Mouse (Mus musculus) lung, embryonic 15.5 days (tissue): ENCODE measurements around the gene Rtn2. TPM values are rescaled to one million over a fixed set of nuclear protein-coding genes. Genes with fewer than 3 reads are reported as not detected.
A peak's percentile ranks its signal among the peaks of the same experiment; 100 is the strongest.

Experiments used
- ATAC-seq: fragments of 200-750 bp; cut with Nextera tagmentation; 2 replicates; pipeline ENCODE4 v1.8.0; 2017; ENCODE audit warnings: moderate number of reproducible peaks, borderline replicate concordance; ENCODE audit not compliant: low FRiP score, low TSS enrichment; ENCODE audit errors: extremely low read depth
- H3K27ac ChIP-seq: fragments of 300-500 bp; sonication (generic); 2 replicates; pipeline ENCODE4 v1.5.1; 2015; ENCODE audit warnings: moderate library complexity, mild to moderate bottlenecking, inconsistent platforms
- H3K27me3 ChIP-seq: fragments of 300-500 bp; sonication (generic); 2 replicates; pipeline ENCODE4 v1.6.1; 2015; ENCODE audit warnings: inconsistent platforms
- H3K36me3 ChIP-seq: fragments of 300-500 bp; sonication (generic); 2 replicates; pipeline ENCODE4 v1.6.1; 2015; ENCODE audit warnings: inconsistent platforms
- H3K4me1 ChIP-seq: fragments of 300-500 bp; sonication (generic); 2 replicates; pipeline ENCODE4 v1.6.1; 2015; ENCODE audit warnings: inconsistent platforms
- H3K4me2 ChIP-seq: fragments of 300-500 bp; sonication (generic); 2 replicates; pipeline ENCODE4 v1.6.1; 2015; ENCODE audit warnings: inconsistent platforms, mild to moderate bottlenecking, moderate library complexity
- H3K4me3 ChIP-seq: fragments of 300-500 bp; sonication (generic); 2 replicates; pipeline ENCODE4 v1.5.1; 2015; ENCODE audit warnings: mild to moderate bottlenecking, inconsistent platforms
- H3K9ac ChIP-seq: fragments of 300-500 bp; sonication (generic); 2 replicates; pipeline ENCODE4 v1.6.1; 2015; ENCODE audit warnings: inconsistent platforms
- H3K9me3 ChIP-seq: fragments of 300-500 bp; sonication (generic); 2 replicates; pipeline ENCODE4 v1.6.1; 2016; ENCODE audit warnings: inconsistent platforms
- WGBS: fragments of 180-500 bp; shearing (Covaris S2); methylation state at CpG from one replicate; pipeline ENCODE4 v1.1.7; 2015; 5-methylcytosine and 5-hydroxymethylcytosine counted together
- polyA plus RNA-seq: library from polyadenylated mRNA; unstranded; fragments of >200 nt; fragmentation: Nextera tagmentation; extraction: Ambion mirVana; gene quantifications from 2 replicates; pipeline ENCODE4 v1.2.1, GENCODE M21; 2015

Rtn2 gene
- polyA plus RNA-seq, 1 experiment from 2014 or later, result 11.4 TPM

GRCm38 (mm10) chr7:19327128-19327527, 44.7 kb downstream of the Rtn2 start:
- Histone ChIP-seq H3K27ac (peak overlapping the region; percentile 77), H3K9ac (peak overlapping the region; percentile 27)
- ATAC-seq, result peak; percentile 81

GRCm38 (mm10) chr7:19327782-19328181, 45.4 kb downstream of the Rtn2 start:
- no peak overlapping the region for H3K9ac ChIP-seq
- peaks cover 26% of the 10 kb centered on the region for H3K4me1 ChIP-seq
- ATAC-seq, result no peak
- H3K4me2 ChIP-seq, result peak overlapping the region; percentile 73; the same call in 1 of the 2 replicates
- H3K27me3 ChIP-seq, result no peaks in the 10 kb centered on the region
- H3K27ac ChIP-seq, result no peak overlapping the region
- no peaks in the 10 kb centered on the region for H3K36me3 ChIP-seq
- WGBS, result 73% methylated on average over 5 of the region's 5 CpGs
- H3K9me3 ChIP-seq, result no peaks in the 10 kb centered on the region
- H3K4me3 ChIP-seq, result no peak overlapping the region

More at GRCm38 (mm10) chr7:19327128-19327527, 44.7 kb downstream of the Rtn2 start:
- Histone ChIP-seq H3K4me3 (peak overlapping the region; percentile 35), H3K4me1 (peaks cover 23% of the 10 kb centered on the region), H3K36me3 (no peaks in the 10 kb centered on the region), H3K9me3 (no peaks in the 10 kb centered on the region), H3K4me2 (peak overlapping the region; percentile 73), H3K27me3 (peaks cover 6% of the 10 kb centered on the region; the same call in 1 of the 2 replicates)
- WGBS, result 1% methylated on average over 22 of the region's 22 CpGs

GRCm38 (mm10) chr7:19328425-19328824, 46.0 kb downstream of the Rtn2 start:
- peaks cover 27% of the 10 kb centered on the region for H3K4me1 ChIP-seq

GRCm38 (mm10) chr7:19331910-19332309, 49.5 kb downstream of the Rtn2 start:
- peaks cover 14% of the 10 kb centered on the region for H3K4me1 ChIP-seq
- no peak overlapping the region for H3K9ac ChIP-seq
- H3K27ac ChIP-seq, result no peak overlapping the region
- no peaks in the 10 kb centered on the region for H3K36me3 ChIP-seq
- no peaks in the 10 kb centered on the region for H3K27me3 ChIP-seq
- WGBS, result 66% methylated on average over 2 of the region's 2 CpGs
- ATAC-seq, result no peak
- no peaks in the 10 kb centered on the region for H3K9me3 ChIP-seq
- H3K4me2 ChIP-seq, result no peak overlapping the region
- H3K4me3 ChIP-seq, result no peak overlapping the region

More at GRCm38 (mm10) chr7:19328425-19328824, 46.0 kb downstream of the Rtn2 start:
- H3K36me3 ChIP-seq, result no peaks in the 10 kb centered on the region
- no peaks in the 10 kb centered on the region for H3K27me3 ChIP-seq
- H3K9me3 ChIP-seq, result no peaks in the 10 kb centered on the region
- no peak overlapping the region for H3K4me2 ChIP-seq
- H3K9ac ChIP-seq, result no peak overlapping the region
- ATAC-seq, result no peak
- H3K4me3 ChIP-seq, result no peak overlapping the region
- H3K27ac ChIP-seq, result no peak overlapping the region

- H3K4me3 ChIP-seq, result peak overlapping the region; percentile 59
- H3K9ac ChIP-seq, result peak overlapping the region; percentile 73
- WGBS, result under 1% methylated on average over 52 of the region's 52 CpGs
- H3K4me2 ChIP-seq, result peak overlapping the region; percentile 87
- H3K9me3 ChIP-seq, result no peaks in the 10 kb centered on the region
- ATAC-seq, result peak; percentile 69
- peaks cover 5% of the 10 kb centered on the region for H3K4me1 ChIP-seq
- H3K27ac ChIP-seq, result peak overlapping the region; percentile 70
- H3K36me3 ChIP-seq, result no peaks in the 10 kb centered on the region
- no peaks in the 10 kb centered on the region for H3K27me3 ChIP-seq
Observed at GRCm38 (mm10) chr7:19332709-19333352, 50.4 kb downstream of the Rtn2 start.

GRCm38 (mm10) chr7:19335583-19335982, 53.2 kb downstream of the Rtn2 start:
- Histone ChIP-seq H3K9me3 (no peaks in the 10 kb centered on the region), H3K9ac (no peak overlapping the region), H3K36me3 (no peaks in the 10 kb centered on the region), H3K4me1 (peaks cover 10% of the 10 kb centered on the region), H3K4me3 (no peak overlapping the region), H3K4me2 (no peak overlapping the region), H3K27ac (no peak overlapping the region), H3K27me3 (no peaks in the 10 kb centered on the region)
- WGBS, result 46% methylated on average over 3 of the region's 3 CpGs
- ATAC-seq, result no peak

- Histone ChIP-seq H3K4me3 (no peak overlapping the region), H3K4me1 (peaks cover 20% of the 10 kb centered on the region), H3K36me3 (no peaks in the 10 kb centered on the region), H3K9me3 (no peaks in the 10 kb centered on the region), H3K4me2 (no peak overlapping the region), H3K27ac (no peak overlapping the region), H3K9ac (no peak overlapping the region), H3K27me3 (peaks cover 12% of the 10 kb centered on the region)
- 60% methylated on average over 10 of the region's 10 CpGs for WGBS
- ATAC-seq, result no peak
Observed at GRCm38 (mm10) chr7:19337122-19337521, 54.7 kb downstream of the Rtn2 start.

GRCm38 (mm10) chr7:19338060-19338459, 55.6 kb downstream of the Rtn2 start:
- ATAC-seq, result no peak
- peaks cover 17% of the 10 kb centered on the region for H3K27me3 ChIP-seq
- no peak overlapping the region for H3K27ac ChIP-seq
- no peaks in the 10 kb centered on the region for H3K9me3 ChIP-seq
- H3K9ac ChIP-seq, result no peak overlapping the region
- WGBS, result 65% methylated on average over 2 of the region's 2 CpGs
- peaks cover 25% of the 10 kb centered on the region for H3K4me1 ChIP-seq
- no peaks in the 10 kb centered on the region for H3K36me3 ChIP-seq
- no peak overlapping the region for H3K4me3 ChIP-seq
- no peak overlapping the region for H3K4me2 ChIP-seq

GRCm38 (mm10) chr7:19338596-19338995, 56.2 kb downstream of the Rtn2 start:
- no peak for ATAC-seq
- Histone ChIP-seq H3K36me3 (no peaks in the 10 kb centered on the region), H3K4me1 (peaks cover 28% of the 10 kb centered on the region), H3K9me3 (no peaks in the 10 kb centered on the region), H3K9ac (no peak overlapping the region), H3K4me3 (no peak overlapping the region), H3K27ac (no peak overlapping the region), H3K27me3 (peaks cover 17% of the 10 kb centered on the region), H3K4me2 (no peak overlapping the region)
- 47% methylated on average over 7 of the region's 7 CpGs for WGBS

- ATAC-seq, result no peak
- Histone ChIP-seq H3K9me3 (no peaks in the 10 kb centered on the region), H3K36me3 (no peaks in the 10 kb centered on the region), H3K27ac (no peak overlapping the region), H3K27me3 (peaks cover 17% of the 10 kb centered on the region), H3K4me2 (peak overlapping the region; percentile 92), H3K4me1 (peaks cover 45% of the 10 kb centered on the region), H3K4me3 (peak overlapping the region; percentile 46; the same call in 1 of the 2 replicates), H3K9ac (no peak overlapping the region)
- 19% methylated on average over 10 of the region's 10 CpGs for WGBS
Observed at GRCm38 (mm10) chr7:19341250-19341649, 58.8 kb downstream of the Rtn2 start.

GRCm38 (mm10) chr7:19341761-19342409, 59.5 kb downstream of the Rtn2 start:
- peak overlapping the region; percentile 92 for H3K4me2 ChIP-seq
- peak; percentile 19; the same call in 1 of the 2 replicates for ATAC-seq
- peaks cover 17% of the 10 kb centered on the region for H3K27me3 ChIP-seq
- WGBS, result under 1% methylated on average over 41 of the region's 41 CpGs
- no peak overlapping the region for H3K27ac ChIP-seq
- H3K9ac ChIP-seq, result peak overlapping the region; percentile 33
- peak overlapping the region; percentile 46 for H3K4me3 ChIP-seq
- H3K9me3 ChIP-seq, result no peaks in the 10 kb centered on the region
- no peaks in the 10 kb centered on the region for H3K36me3 ChIP-seq
- peaks cover 45% of the 10 kb centered on the region for H3K4me1 ChIP-seq

GRCm38 (mm10) chr7:19342481-19343027, 60.1 kb downstream of the Rtn2 start:
- Histone ChIP-seq H3K27me3 (peaks cover 17% of the 10 kb centered on the region), H3K4me3 (peak overlapping the region; percentile 46), H3K4me2 (peak overlapping the region; percentile 92), H3K4me1 (peaks cover 45% of the 10 kb centered on the region), H3K27ac (no peak overlapping the region), H3K36me3 (no peaks in the 10 kb centered on the region), H3K9me3 (no peaks in the 10 kb centered on the region), H3K9ac (peak overlapping the region; percentile 33)
- 0 out of 2 replicates have a peak, but pooled peaks have one; percentile 13 for ATAC-seq
- WGBS, result under 1% methylated on average over 27 of the region's 27 CpGs
